Mouse (Mus musculus) kidney, adult 11 months (tissue): ENCODE results near the gene Smyd3.

Experiments used
- DNase-seq: peaks from one replicate; pipeline ENCODE4 v3.0.0; 2022

Smyd3 gene

DNA sequence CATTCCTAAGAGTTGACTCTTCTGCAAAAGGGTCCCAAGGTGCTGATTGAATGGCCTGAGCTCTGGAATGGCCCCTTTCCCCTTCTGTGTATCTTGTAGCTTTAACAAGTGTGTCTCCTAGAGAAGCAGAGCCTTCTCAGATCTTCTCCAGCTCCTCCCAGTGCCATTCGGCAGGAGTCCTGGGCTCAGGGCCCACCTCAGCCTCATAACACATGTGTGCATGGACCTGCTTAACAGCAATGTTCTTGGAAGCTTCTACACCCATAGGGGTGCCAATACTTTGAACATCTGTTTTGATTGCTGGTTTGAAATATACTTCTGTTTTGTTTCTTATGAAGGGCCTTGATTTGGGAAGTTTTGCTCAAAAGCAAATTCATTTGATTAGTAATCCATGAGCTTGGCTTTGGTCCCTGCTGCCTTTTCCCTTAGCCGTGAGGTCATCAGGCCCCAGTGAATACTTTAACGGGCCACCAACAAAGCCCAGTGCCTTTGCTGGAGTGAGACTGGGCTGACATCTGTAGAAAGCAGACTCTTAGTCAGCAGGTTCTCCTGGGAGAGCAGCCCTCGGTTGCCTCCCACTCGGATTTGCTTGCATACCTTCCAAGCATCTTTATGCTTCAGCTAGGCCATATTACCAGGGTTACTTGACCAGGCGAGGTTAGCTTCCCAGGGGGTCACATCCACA, 583.7 kb downstream of the Smyd3 start:
- DNase-seq: no peak

- DNase-seq: no peak
These were observed 588.3 kb downstream of the Smyd3 start for GRCm38 (mm10) chr1:178929531-178929930.

GRCm38 (mm10) chr1:178924492-178925183, 593.2 kb downstream of the Smyd3 start:
- no peak for DNase-seq

DNA sequence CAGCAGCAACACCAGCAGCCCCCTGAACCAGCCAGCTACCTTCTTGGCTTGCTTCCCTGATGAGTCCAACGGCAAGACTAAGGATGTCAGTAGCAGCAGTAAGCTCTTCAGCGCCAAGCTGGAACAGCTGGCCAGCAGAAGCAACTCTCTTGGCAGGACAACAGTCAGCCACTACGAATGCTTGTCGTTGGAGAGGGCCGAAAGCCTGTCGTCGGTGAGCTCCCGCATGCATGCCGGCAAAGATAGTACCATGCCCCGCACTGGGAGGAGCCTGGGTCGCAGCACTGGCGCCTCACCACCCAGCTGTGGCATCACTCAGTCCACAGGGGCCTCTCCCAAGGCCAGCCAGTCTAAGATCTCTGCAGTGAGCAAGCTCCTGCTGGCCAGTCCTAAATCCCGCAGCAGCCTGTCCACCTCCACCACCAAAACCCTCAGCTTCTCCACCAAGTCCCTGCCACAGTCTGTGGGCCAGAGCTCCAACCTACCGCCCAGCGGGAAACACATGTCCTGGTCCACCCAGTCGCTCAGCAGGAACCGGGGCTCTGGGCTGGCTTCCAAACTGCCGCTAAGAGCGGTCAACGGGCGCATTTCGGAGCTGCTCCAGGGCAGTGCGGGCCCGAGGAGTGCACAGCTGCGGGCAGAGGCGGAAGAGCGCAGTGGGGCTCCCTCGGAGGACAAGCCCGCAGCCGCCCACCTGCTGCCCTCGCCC, 600.5 kb downstream of the Smyd3 start:
- DNase-seq: no peak

- no peak for DNase-seq
These were observed 602.8 kb downstream of the Smyd3 start for GRCm38 (mm10) chr1:178915056-178915455.

- no peak for DNase-seq
These were observed 604.7 kb downstream of the Smyd3 start for GRCm38 (mm10) chr1:178912936-178913716.

- no peak for DNase-seq
These were observed 606.9 kb downstream of the Smyd3 start for GRCm38 (mm10) chr1:178910951-178911350.
